Mouse (Mus musculus) liver, adult 2 months (tissue): ENCODE data around the gene Hcls1. TPM values are rescaled to one million over a fixed set of nuclear protein-coding genes. Genes with fewer than 3 reads are reported as not detected.

ENCODE experiments used
- DNase-seq: peaks from one replicate; pipeline ENCODE4 v3.0.0-alpha.2; 2011; ENCODE audit warnings: low read depth, low spot score; ENCODE audit errors: extremely low read depth
- H3K27ac ChIP-seq: fragments of 200-500 bp; replicated peaks from 2 replicates; pipeline ENCODE4 v1.5.1; 2012; ENCODE audit warnings: low read depth, mild to moderate bottlenecking, control low read depth, inconsistent platforms, low read length; ENCODE audit not compliant: insufficient read depth
- H3K27me3 ChIP-seq: fragments of 200-500 bp; 2 replicates; pipeline ENCODE4 v1.6.1; 2012; ENCODE audit warnings: mild to moderate bottlenecking, moderate library complexity, low read length, inconsistent platforms; ENCODE audit not compliant: control insufficient read depth, insufficient read depth
- H3K36me3 ChIP-seq: fragments of 200-500 bp; 2 replicates; pipeline ENCODE4 v1.6.1; 2012; ENCODE audit warnings: low read length, inconsistent platforms; ENCODE audit not compliant: control insufficient read depth, insufficient read depth
- H3K4me1 ChIP-seq: fragments of 200-500 bp; 2 replicates; pipeline ENCODE4 v1.6.1; 2011; ENCODE audit warnings: low read length; ENCODE audit not compliant: control insufficient read depth, insufficient read depth
- H3K4me3 ChIP-seq: fragments of 200-500 bp; 2 replicates; pipeline ENCODE4 v1.5.1; 2011; ENCODE audit warnings: low read depth, mild to moderate bottlenecking, control low read depth, low read length, moderate library complexity; ENCODE audit not compliant: insufficient read depth
- H3K79me2 ChIP-seq: fragments of 200-500 bp; 2 replicates; pipeline ENCODE4 v1.6.1; 2012; ENCODE audit warnings: inconsistent platforms, mild to moderate bottlenecking, low read length, moderate library complexity; ENCODE audit not compliant: control insufficient read depth, insufficient read depth
- H3K9ac ChIP-seq: fragments of 200-500 bp; 2 replicates; pipeline ENCODE4 v1.6.1; 2012; ENCODE audit warnings: low read depth, mild to moderate bottlenecking, control low read depth, inconsistent platforms, low read length
- CTCF ChIP-seq: fragments of 200-500 bp; IDR thresholded peaks from 2 replicates; pipeline ENCODE4 v1.5.1; 2011; ENCODE audit warnings: low read depth, low read length, control low read depth
- POLR2A ChIP-seq: fragments of 200-500 bp; IDR thresholded peaks from 2 replicates; pipeline ENCODE4 v1.6.1; 2011; ENCODE audit warnings: low read length, control low read depth; ENCODE audit not compliant: insufficient read depth; ENCODE audit errors: extremely low read depth
- WGBS: fragments of 180-500 bp; shearing (Covaris S2); methylation state at CpG from one replicate; pipeline ENCODE4 v1.1.7; 2018; 5-methylcytosine and 5-hydroxymethylcytosine counted together
- polyA plus RNA-seq: library from polyadenylated mRNA; depleted of rRNA; stranded (reverse); fragments of >200 nt; gene quantifications from 2 replicates; pipeline ENCODE4 v1.2.3, GENCODE M21; 2012
- total RNA-seq: library from RNA; depleted of rRNA; stranded (reverse); fragments of >200 nt; gene quantifications from 2 replicates; pipeline ENCODE4 v1.2.3, GENCODE M21; 2014

Hcls1 gene
- total and polyA plus RNA-seq, 2 experiments: 4.8 to 5.1 TPM

DNA sequence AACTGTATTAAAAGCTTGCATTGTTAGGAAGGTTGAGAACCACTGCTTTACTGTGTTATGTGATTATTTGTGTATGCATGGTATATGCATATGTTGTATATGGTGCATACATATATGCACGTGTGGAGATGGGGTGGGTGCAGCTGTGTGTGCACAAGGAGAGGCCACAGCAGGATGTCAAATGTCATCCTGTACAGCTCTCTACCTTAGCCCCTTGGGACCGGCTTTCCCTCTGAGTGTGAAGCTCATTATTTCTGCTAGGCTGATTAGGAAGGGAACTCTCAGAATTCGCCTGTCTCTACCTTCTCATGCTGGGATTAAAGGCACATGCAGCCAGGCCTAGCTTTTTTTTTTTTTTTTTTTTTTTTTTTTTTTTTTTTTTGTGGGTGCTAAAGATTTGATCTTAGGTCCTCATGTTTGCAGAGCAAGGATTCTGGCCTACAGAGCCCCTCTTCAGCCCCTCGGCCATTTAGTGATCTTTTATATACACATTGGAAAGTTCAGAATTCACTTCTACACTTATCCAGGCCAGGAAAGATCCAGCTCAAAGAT is 12.9 kb downstream of the Hcls1 start:
- 84% methylated on average over 4 of the region's 4 CpGs for WGBS

DNA sequence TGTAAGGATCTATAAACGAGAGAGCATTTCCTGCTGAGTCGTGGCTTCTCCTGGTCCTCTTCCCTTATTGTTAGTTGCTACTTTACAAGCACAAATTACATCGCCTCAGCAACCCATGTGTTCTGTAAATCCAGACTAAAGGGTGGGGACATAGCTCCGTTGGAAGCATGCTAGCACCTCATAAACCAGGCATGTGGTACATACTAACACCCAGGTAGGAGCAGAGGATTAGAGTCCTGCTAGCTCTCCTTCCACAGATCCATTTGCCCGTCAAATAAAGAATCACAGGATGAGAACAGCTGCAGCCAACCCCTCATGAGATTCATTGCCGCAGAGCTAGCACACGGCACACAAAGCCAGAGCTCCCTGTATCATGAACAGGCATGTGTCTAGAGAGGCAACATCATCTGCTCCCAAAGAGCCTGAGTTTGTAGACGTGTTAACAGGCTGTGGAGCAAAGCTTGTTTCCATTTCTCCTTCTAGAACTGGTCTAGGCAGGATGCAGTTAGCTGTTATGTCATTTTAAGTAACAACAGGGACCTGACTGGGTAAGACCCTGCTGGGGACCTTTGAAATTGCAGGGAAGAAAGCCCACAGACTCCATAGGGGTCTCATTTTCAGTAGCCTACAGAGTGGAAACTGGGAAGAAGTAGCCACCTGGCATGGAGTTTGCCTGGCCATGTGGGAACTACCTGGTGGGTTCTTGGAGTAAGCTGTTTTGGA is 15.0 kb downstream of the Hcls1 start:
- no peaks in the 10 kb centered on the region for H3K79me2 ChIP-seq
- no peaks in the 10 kb centered on the region for H3K27me3 ChIP-seq
- no peak overlapping the region for H3K27ac ChIP-seq
- WGBS: 68% methylated on average over 8 of the region's 8 CpGs
- no peak for TF ChIP-seq CTCF
- no peak for TF ChIP-seq POLR2A
- H3K4me3 ChIP-seq: no peak overlapping the region
- H3K36me3 ChIP-seq: no peaks in the 10 kb centered on the region
- H3K9ac ChIP-seq: no peak overlapping the region
- H3K4me1 ChIP-seq: no peaks in the 10 kb centered on the region
- DNase-seq: no peak

More for the DNA sequence above, 12.9 kb downstream of the Hcls1 start:
- Histone ChIP-seq H3K4me1 (no peaks in the 10 kb centered on the region; the same call in 1 of the 2 replicates), H3K36me3 (no peaks in the 10 kb centered on the region), H3K27me3 (no peaks in the 10 kb centered on the region), H3K27ac (no peak overlapping the region), H3K9ac (no peak overlapping the region), H3K79me2 (no peaks in the 10 kb centered on the region; the same call in 1 of the 2 replicates), H3K4me3 (no peak overlapping the region)
- no peak for DNase-seq
- no peak for TF ChIP-seq POLR2A
- TF ChIP-seq CTCF: no peak

- H3K27me3 ChIP-seq: no peaks in the 10 kb centered on the region
- no peak overlapping the region for H3K4me3 ChIP-seq
- no peak overlapping the region for H3K9ac ChIP-seq
- no peaks in the 10 kb centered on the region for H3K4me1 ChIP-seq
- TF ChIP-seq POLR2A (no peak), CTCF (no peak)
- DNase-seq: no peak
- H3K36me3 ChIP-seq: no peaks in the 10 kb centered on the region
- no peak overlapping the region for H3K27ac ChIP-seq
- 72% methylated on average over 4 of the region's 4 CpGs for WGBS
- H3K79me2 ChIP-seq: no peaks in the 10 kb centered on the region
These were observed 16.2 kb downstream of the Hcls1 start for GRCm38 (mm10) chr16:36951029-36951428.

- H3K9ac ChIP-seq: no peak overlapping the region
- 82% methylated on average over 11 of the region's 11 CpGs for WGBS
- H3K79me2 ChIP-seq: no peaks in the 10 kb centered on the region
- no peaks in the 10 kb centered on the region for H3K27me3 ChIP-seq
- no peak for DNase-seq
- H3K4me1 ChIP-seq: no peaks in the 10 kb centered on the region
- H3K4me3 ChIP-seq: no peak overlapping the region
- H3K27ac ChIP-seq: no peak overlapping the region
- no peak for TF ChIP-seq POLR2A
- TF ChIP-seq CTCF: no peak
- no peaks in the 10 kb centered on the region for H3K36me3 ChIP-seq
These were observed 20.3 kb downstream of the Hcls1 start for GRCm38 (mm10) chr16:36955106-36955505.

DNA sequence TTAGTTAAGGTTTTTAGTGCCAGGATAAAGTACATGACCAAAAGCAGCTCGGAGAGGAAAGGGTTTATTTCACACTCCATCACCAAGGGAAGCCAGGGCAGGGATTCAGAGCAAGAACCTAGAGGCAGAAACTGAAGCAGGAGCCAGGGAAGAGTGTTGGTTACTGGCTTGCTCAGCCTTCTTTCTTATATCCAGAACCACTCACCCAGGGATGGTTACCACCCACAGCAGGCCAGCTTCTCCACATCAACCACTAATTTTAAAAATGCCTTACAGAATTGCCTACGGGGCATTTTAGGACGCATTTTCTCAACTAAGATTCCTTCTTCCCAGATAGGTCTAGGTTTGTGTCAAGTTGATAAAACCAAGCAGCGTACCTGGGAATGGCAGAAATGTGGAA is 28.6 kb downstream of the Hcls1 start:
- Histone ChIP-seq H3K4me1 (no peaks in the 10 kb centered on the region), H3K27me3 (no peaks in the 10 kb centered on the region), H3K27ac (no peak overlapping the region), H3K79me2 (no peaks in the 10 kb centered on the region), H3K9ac (no peak overlapping the region), H3K36me3 (no peaks in the 10 kb centered on the region), H3K4me3 (no peak overlapping the region)
- DNase-seq: no peak
- TF ChIP-seq POLR2A (no peak), CTCF (no peak)
- 93% methylated on average over 4 of the region's 4 CpGs for WGBS

DNA sequence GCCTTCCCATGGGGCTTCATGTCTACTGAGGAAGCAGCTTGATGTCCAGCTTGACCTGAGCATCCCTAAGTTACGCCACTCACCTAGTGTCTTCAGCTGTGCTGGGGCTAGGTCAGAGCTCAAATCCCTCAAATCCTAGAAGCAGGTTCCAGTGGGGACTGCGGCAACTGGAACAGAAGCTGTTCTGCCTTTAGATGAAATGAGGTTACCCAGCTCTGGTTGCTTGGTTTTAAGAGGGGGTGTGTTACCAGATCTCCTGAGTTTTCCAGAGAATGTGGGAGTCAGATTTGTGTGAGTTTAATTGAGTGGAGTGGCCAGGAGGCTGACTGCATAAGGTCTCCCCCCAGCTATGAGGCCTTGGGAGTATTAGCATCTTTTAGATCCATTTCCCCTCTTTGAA is 44.3 kb downstream of the Hcls1 start:
- Histone ChIP-seq H3K27me3 (no peaks in the 10 kb centered on the region), H3K27ac (no peak overlapping the region), H3K4me1 (no peaks in the 10 kb centered on the region), H3K4me3 (no peak overlapping the region), H3K9ac (no peak overlapping the region), H3K36me3 (no peaks in the 10 kb centered on the region), H3K79me2 (no peaks in the 10 kb centered on the region)
- 97% methylated on average over 2 of the region's 2 CpGs for WGBS
- no peak for DNase-seq
- no peak for TF ChIP-seq POLR2A
- no peak for TF ChIP-seq CTCF
